Mouse (Mus musculus): ENCODE measurements around the gene Ppa1.

DNA sequence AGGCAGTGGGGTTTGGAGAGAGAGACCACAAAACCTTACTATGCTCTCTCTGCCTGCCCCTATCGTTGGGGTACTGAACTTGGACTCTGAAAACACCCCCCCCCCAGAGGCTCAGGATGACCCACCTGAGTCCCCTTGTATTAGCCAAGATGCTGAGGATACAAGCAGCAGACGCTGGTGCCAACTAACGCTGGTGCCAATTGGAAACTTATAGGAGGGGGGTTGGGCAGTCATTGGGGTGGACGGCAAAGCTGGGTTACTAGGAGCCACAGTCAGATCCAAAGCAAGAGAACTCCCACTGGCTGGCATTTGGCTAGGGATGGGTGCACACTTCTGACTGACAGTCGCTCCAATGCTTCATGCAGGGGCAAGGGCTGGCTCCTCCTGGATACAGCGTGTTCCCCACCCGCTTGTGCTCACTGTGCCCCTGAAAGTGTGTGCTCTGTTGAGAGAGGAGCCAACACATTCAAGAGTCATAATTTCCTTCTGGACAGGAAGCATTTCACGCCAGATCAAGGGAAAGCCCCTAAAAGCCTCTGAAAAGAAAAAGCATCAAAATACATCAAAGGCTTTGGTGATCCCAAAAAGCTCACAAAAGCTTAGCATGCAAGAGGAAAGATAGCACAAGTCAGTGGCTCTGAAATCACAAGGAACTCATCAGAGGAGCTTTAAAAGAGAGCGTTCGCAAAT lies 43.8 kb upstream of the Ppa1 start:
- TF ChIP-seq POLR2A (IDR thresholded peaks at IDR 0.05; ENCODE audit: borderline replicate concordance, control insufficient read depth, low read depth, low read length) (no peak), CTCF (IDR thresholded peaks at IDR 0.05; ENCODE audit: control insufficient read depth, insufficient read depth, low read length) (no peak)

Data from bone marrow, adult 2 months (tissue).